Mouse (Mus musculus) G1E (cell line): ENCODE data around the gene Rgn. TPM values are rescaled to one million over a fixed set of nuclear protein-coding genes. Genes with fewer than 3 reads are reported as not detected.

ENCODE experiments used
- ATAC-seq: 2 replicates; pipeline ENCODE4 v1.8.0; 2016; ENCODE audit warnings: mild to moderate bottlenecking; ENCODE audit not compliant: insufficient number of reproducible peaks, poor library complexity, low FRiP score, severe bottlenecking; ENCODE audit errors: extremely low read depth
- DNase-seq: peaks from one replicate; pipeline ENCODE4 v3.0.0; 2012; ENCODE audit warnings: low spot score
- H3K27me3 ChIP-seq: 2 replicates; pipeline ENCODE4 v1.6.1; 2012; ENCODE audit warnings: mild to moderate bottlenecking, low read length, inconsistent platforms; ENCODE audit not compliant: insufficient read depth
- H3K36me3 ChIP-seq: replicated peaks from 2 replicates; pipeline ENCODE3; 2012; ENCODE audit warnings: mild to moderate bottlenecking, inconsistent platforms
- H3K4me1 ChIP-seq: 2 replicates; pipeline ENCODE4 v1.6.1; 2012; ENCODE audit warnings: low read depth, low read length, inconsistent platforms, mixed read lengths; ENCODE audit not compliant: insufficient read depth
- H3K4me3 ChIP-seq: 2 replicates; pipeline ENCODE4 v1.5.1; 2012; ENCODE audit warnings: low read depth, mild to moderate bottlenecking, inconsistent platforms, low read length, moderate library complexity, mixed read lengths
- H3K9me3 ChIP-seq: replicated peaks from 2 replicates; pipeline ENCODE4 v1.6.1; 2012; ENCODE audit warnings: inconsistent platforms
- CTCF ChIP-seq: IDR thresholded peaks from 2 replicates; pipeline ENCODE4 v1.5.1; 2012; ENCODE audit warnings: low read depth, low read length, inconsistent platforms, mixed read lengths
- GATA1 ChIP-seq: IDR thresholded peaks from 2 replicates; pipeline ENCODE4 v1.6.1; 2012; ENCODE audit warnings: borderline replicate concordance, low read length, inconsistent platforms, mixed read lengths
- GATA2 ChIP-seq: IDR thresholded peaks from 2 replicates; pipeline ENCODE4 v1.6.1; 2012; ENCODE audit warnings: low read depth, low read length, inconsistent platforms, borderline replicate concordance
- POLR2AphosphoS5 ChIP-seq: IDR thresholded peaks from 2 replicates; pipeline ENCODE4 v1.6.1; 2012; ENCODE audit warnings: low read depth, low read length, inconsistent platforms; ENCODE audit not compliant: insufficient replicate concordance
- TAL1 ChIP-seq: conservative IDR thresholded peaks from 2 replicates; pipeline ENCODE4 v1.6.1; 2012; ENCODE audit warnings: low read depth, low read length, inconsistent platforms, mixed read lengths
- polyA plus RNA-seq: library from polyadenylated mRNA; stranded (reverse); fragments of >175 nt; gene quantifications from 2 replicates; pipeline ENCODE4 v1.2.3, GENCODE M21; 2012
- total RNA-seq, 2 experiments: library from RNA; stranded (forward) in 1 of 2; stranded (reverse) in 1 of 2; fragments of 200-1000 nt in 1 of 2; fragments of >200 nt in 1 of 2; fragmentation: Nextera tagmentation in 1 of 2; gene quantifications; 2 replicates each; pipeline ENCODE4 v1.2.3; 2014 to 2017

Gene Rgn
- total and polyA plus RNA-seq, 3 experiments = not detected

DNA sequence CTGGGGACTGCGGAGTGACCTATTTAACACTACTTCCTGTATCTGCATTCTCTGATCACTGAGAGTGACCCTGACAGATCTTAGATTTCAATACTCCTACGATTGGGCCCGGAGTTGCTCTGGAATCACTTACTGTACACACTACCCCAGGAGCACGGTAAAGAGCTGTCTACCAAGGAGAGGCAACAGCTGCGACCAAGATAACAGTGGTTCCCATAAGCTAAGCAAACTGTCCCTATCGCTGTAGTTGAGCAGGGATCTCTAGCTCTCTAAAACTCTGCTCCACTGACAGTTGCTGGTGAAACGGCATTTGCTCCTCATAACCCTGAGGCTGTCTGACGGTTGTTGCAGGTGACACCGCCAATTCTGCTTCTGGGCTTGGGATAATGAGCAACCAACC lies 23.1 kb downstream of the Rgn start:
- H3K9me3 ChIP-seq = no peaks in the 10 kb centered on the region
- DNase-seq = no peak
- H3K4me3 ChIP-seq = no peak overlapping the region
- no peak for TF ChIP-seq GATA2
- TF ChIP-seq CTCF = no peak
- no peak for TF ChIP-seq TAL1
- no peak for TF ChIP-seq POLR2AphosphoS5
- no peak for TF ChIP-seq GATA1
- H3K36me3 ChIP-seq = no peaks in the 10 kb centered on the region
- H3K4me1 ChIP-seq = no peaks in the 10 kb centered on the region
- ATAC-seq = no peak
- no peaks in the 10 kb centered on the region for H3K27me3 ChIP-seq

DNA sequence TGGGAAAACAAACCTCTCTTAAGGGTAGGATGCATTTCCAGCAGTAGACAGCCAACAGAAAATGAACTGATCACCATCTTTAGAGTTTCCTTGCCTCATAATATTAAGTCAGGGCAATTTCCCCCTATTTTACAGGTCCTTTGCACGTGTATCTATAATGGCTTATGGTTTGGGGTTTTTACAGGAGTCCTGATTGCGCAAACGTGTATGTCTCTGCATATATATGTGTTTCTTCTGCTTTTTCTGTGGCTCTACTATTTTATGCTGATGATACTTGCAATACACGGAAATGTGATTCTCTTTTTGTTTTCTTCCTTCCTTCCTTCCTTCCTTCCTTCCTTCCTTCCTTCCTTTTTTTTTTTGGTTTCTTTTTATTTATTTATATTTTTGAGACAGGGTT lies 24.3 kb downstream of the Rgn start:
- H3K4me3 ChIP-seq = no peak overlapping the region
- no peaks in the 10 kb centered on the region for H3K9me3 ChIP-seq
- no peak for ATAC-seq
- H3K27me3 ChIP-seq = no peaks in the 10 kb centered on the region
- TF ChIP-seq CTCF = no peak
- no peak for TF ChIP-seq GATA1
- no peak for TF ChIP-seq POLR2AphosphoS5
- no peaks in the 10 kb centered on the region for H3K36me3 ChIP-seq
- H3K4me1 ChIP-seq = no peaks in the 10 kb centered on the region
- DNase-seq = no peak

DNA sequence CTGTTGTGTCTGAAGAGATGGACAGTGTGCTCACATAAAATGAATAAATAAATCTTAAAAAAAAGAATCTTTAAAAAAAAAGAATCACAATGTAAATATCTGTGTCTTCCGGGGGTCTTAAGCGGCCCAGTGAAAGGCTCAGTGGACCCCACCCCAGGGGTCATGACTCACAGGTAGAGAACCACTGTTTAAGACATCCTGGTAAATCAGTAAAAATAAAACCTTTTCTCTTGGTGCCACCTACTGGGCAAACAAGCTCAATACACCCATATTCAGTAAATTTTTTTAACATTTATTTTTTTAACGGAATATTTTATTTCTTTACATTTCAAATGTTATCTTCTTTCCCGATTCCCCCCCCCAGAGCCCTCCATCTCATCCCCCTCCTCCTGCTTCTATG lies 38.4 kb downstream of the Rgn start:
- H3K36me3 ChIP-seq = no peaks in the 10 kb centered on the region
- TF ChIP-seq GATA1 (no peak), CTCF (no peak), TAL1 (no peak), GATA2 (no peak)
- no peak overlapping the region for H3K4me3 ChIP-seq
- DNase-seq (no peak), ATAC-seq (no peak)
- H3K27me3 ChIP-seq = no peaks in the 10 kb centered on the region
- H3K4me1 ChIP-seq = no peaks in the 10 kb centered on the region
- no peaks in the 10 kb centered on the region for H3K9me3 ChIP-seq

- Histone ChIP-seq H3K27me3 (no peaks in the 10 kb centered on the region), H3K4me1 (no peaks in the 10 kb centered on the region), H3K9me3 (no peaks in the 10 kb centered on the region), H3K4me3 (no peak overlapping the region), H3K36me3 (no peaks in the 10 kb centered on the region)
- DNase-seq (no peak), ATAC-seq (no peak)
- no peak for TF ChIP-seq TAL1
- no peak for TF ChIP-seq GATA1
- TF ChIP-seq CTCF = no peak
- no peak for TF ChIP-seq GATA2
- TF ChIP-seq POLR2AphosphoS5 = no peak
These were observed 58.9 kb downstream of the Rgn start for GRCm38 (mm10) chrX:20608500-20608899.

Other genes with a start within 250 kb of the Rgn start
- gene Rp2, start 185.3 kb upstream of the Rgn start, total RNA-seq (2014; fragmentation: Nextera tagmentation) = 21.4 and 23.1 TPM in 2 replicates
- 21.3 and 22.0 TPM in 2 replicates for gene Rp2, start 185.3 kb upstream of the Rgn start, total RNA-seq (2017)
- 4.5 and 5.0 TPM in 2 replicates for gene Rp2, start 185.3 kb upstream of the Rgn start, polyA plus RNA-seq
- 27.7 and 33.9 TPM in 2 replicates for gene Jade3, start 124.1 kb upstream of the Rgn start, total RNA-seq (2014; fragmentation: Nextera tagmentation)
- gene Jade3, start 124.1 kb upstream of the Rgn start, total RNA-seq (2017) = 20.6 and 21.5 TPM in 2 replicates
- 0.79 and 1.1 TPM in 2 replicates for gene Jade3, start 124.1 kb upstream of the Rgn start, polyA plus RNA-seq
- gene Rbm10, start 67.7 kb downstream of the Rgn start, total RNA-seq (2014; fragmentation: Nextera tagmentation) = 46.2 and 53.3 TPM in 2 replicates
- 68.7 and 68.8 TPM in 2 replicates for gene Rbm10, start 67.7 kb downstream of the Rgn start, total RNA-seq (2017)
- 81.7 and 103 TPM in 2 replicates for gene Rbm10, start 67.7 kb downstream of the Rgn start, polyA plus RNA-seq
- gene Ndufb11, start 67.8 kb downstream of the Rgn start, total RNA-seq (2014; fragmentation: Nextera tagmentation) = 49.2 and 50.1 TPM in 2 replicates
- gene Ndufb11, start 67.8 kb downstream of the Rgn start, total RNA-seq (2017) = 68.5 and 83.9 TPM in 2 replicates
- gene Ndufb11, start 67.8 kb downstream of the Rgn start, polyA plus RNA-seq = 481 and 577 TPM in 2 replicates
- gene Uba1, start 108.5 kb downstream of the Rgn start, total RNA-seq (2014; fragmentation: Nextera tagmentation) = 310 and 322 TPM in 2 replicates
- gene Uba1, start 108.5 kb downstream of the Rgn start, total RNA-seq (2017) = 169 and 194 TPM in 2 replicates
- 172 and 189 TPM in 2 replicates for gene Uba1, start 108.5 kb downstream of the Rgn start, polyA plus RNA-seq
- gene Cdk16, start 138.2 kb downstream of the Rgn start, total RNA-seq (2014; fragmentation: Nextera tagmentation) = 130 TPM in 2 replicates
- gene Cdk16, start 138.2 kb downstream of the Rgn start, total RNA-seq (2017) = 34.9 and 36.4 TPM in 2 replicates
- 67.0 and 73.3 TPM in 2 replicates for gene Cdk16, start 138.2 kb downstream of the Rgn start, polyA plus RNA-seq
- gene Usp11, start 154.1 kb downstream of the Rgn start, total RNA-seq (2014; fragmentation: Nextera tagmentation) = 84.4 and 90.8 TPM in 2 replicates
- 34.3 and 34.6 TPM in 2 replicates for gene Usp11, start 154.1 kb downstream of the Rgn start, total RNA-seq (2017)
- gene Usp11, start 154.1 kb downstream of the Rgn start, polyA plus RNA-seq = 16.7 and 18.8 TPM in 2 replicates
- gene Araf, start 248.0 kb downstream of the Rgn start, total RNA-seq (2014; fragmentation: Nextera tagmentation) = 173 and 189 TPM in 2 replicates
- gene Araf, start 248.0 kb downstream of the Rgn start, total RNA-seq (2017) = 44.8 and 58.4 TPM in 2 replicates
- gene Araf, start 248.0 kb downstream of the Rgn start, polyA plus RNA-seq = 17.8 and 56.9 TPM in 2 replicates